Mouse (Mus musculus) lung, embryonic 15.5 days (tissue): ENCODE data around the gene Ntf5. TPM values are rescaled to one million over a fixed set of nuclear protein-coding genes. Genes with fewer than 3 reads are reported as not detected.

Source experiments
- microRNA-seq: library from miRNA; unstranded; fragments of <30 nt; microRNA quantifications from one replicate; pipeline ENCODE4, GENCODE M21; 2016
- polyA plus RNA-seq: library from polyadenylated mRNA; unstranded; fragments of >200 nt; fragmentation: Nextera tagmentation; extraction: Ambion mirVana; gene quantifications from 2 replicates; pipeline ENCODE4 v1.2.1, GENCODE M21; 2015

The Ntf5 gene
- polyA plus RNA-seq, 1 experiment from 2014 or later = 3.5 TPM

Small RNA genes within 50 kb of the gene (microRNA-seq; reads per million reads assigned to microRNA genes)
- not detected for gene Gm22133

Other genes with a start within 250 kb of the Ntf5 start
- gene Slc17a7, start 249.7 kb upstream of the Ntf5 start, polyA plus RNA-seq = 0.33 and 0.55 TPM in 2 replicates
- gene Gfy, start 234.1 kb upstream of the Ntf5 start, polyA plus RNA-seq = not detected in 2 replicates
- gene Pth2, start 232.7 kb upstream of the Ntf5 start, polyA plus RNA-seq = not detected in 2 replicates
- 0.75 and 1.1 TPM in 2 replicates for gene Ccdc155, start 208.8 kb upstream of the Ntf5 start, polyA plus RNA-seq
- 0.54 and 1.1 TPM in 2 replicates for gene Dkkl1, start 201.5 kb upstream of the Ntf5 start, polyA plus RNA-seq
- gene Tead2, start 197.9 kb upstream of the Ntf5 start, polyA plus RNA-seq = 180 and 183 TPM in 2 replicates
- 3.1 and 3.8 TPM in 2 replicates for gene Cd37, start 174.6 kb upstream of the Ntf5 start, polyA plus RNA-seq
- gene Slc6a16, start 172.6 kb upstream of the Ntf5 start, polyA plus RNA-seq = 0.16 TPM in 1 of 2 replicates, not detected in the other
- 0.09 TPM in 1 of 2 replicates, not detected in the other for gene Slc6a21, start 136.2 kb upstream of the Ntf5 start, polyA plus RNA-seq
- 19.1 and 20.0 TPM in 2 replicates for gene Trpm4, start 79.9 kb upstream of the Ntf5 start, polyA plus RNA-seq
- gene Hrc, start 78.4 kb upstream of the Ntf5 start, polyA plus RNA-seq = 1.7 and 2.3 TPM in 2 replicates
- 3.1 TPM in 2 replicates for gene Ppfia3, start 46.7 kb upstream of the Ntf5 start, polyA plus RNA-seq
- 0.60 and 0.92 TPM in 2 replicates for gene Lin7b, start 43.1 kb upstream of the Ntf5 start, polyA plus RNA-seq
- gene Snrnp70, start 18.0 kb upstream of the Ntf5 start, polyA plus RNA-seq = 224 and 229 TPM in 2 replicates
- gene Kcna7, start 8.0 kb upstream of the Ntf5 start, polyA plus RNA-seq = not detected in 2 replicates
- 0.25 and 0.70 TPM in 2 replicates for gene Lhb, start 7.1 kb downstream of the Ntf5 start, polyA plus RNA-seq
- gene Gys1, start 21.1 kb downstream of the Ntf5 start, polyA plus RNA-seq = 42.7 and 46.7 TPM in 2 replicates
- 161 and 173 TPM in 2 replicates for gene Ruvbl2, start 24.4 kb downstream of the Ntf5 start, polyA plus RNA-seq
- 5,197 and 5,279 TPM in 2 replicates for gene Ftl1, start 46.2 kb downstream of the Ntf5 start, polyA plus RNA-seq
- gene Bax, start 53.2 kb downstream of the Ntf5 start, polyA plus RNA-seq = 161 and 176 TPM in 2 replicates
- 0.33 and 0.74 TPM in 2 replicates for gene Tulp2, start 68.2 kb downstream of the Ntf5 start, polyA plus RNA-seq
- gene Gm45808, start 73.1 kb downstream of the Ntf5 start, polyA plus RNA-seq = not detected in 2 replicates
- gene Dhdh, start 75.1 kb downstream of the Ntf5 start, polyA plus RNA-seq = 2.8 and 3.4 TPM in 2 replicates
- 230 and 238 TPM in 2 replicates for gene Nucb1, start 96.7 kb downstream of the Ntf5 start, polyA plus RNA-seq
- 21.9 and 22.9 TPM in 2 replicates for gene Ppp1r15a, start 112.6 kb downstream of the Ntf5 start, polyA plus RNA-seq
- gene Plekha4, start 112.6 kb downstream of the Ntf5 start, polyA plus RNA-seq = 2.2 and 3.3 TPM in 2 replicates
- 1.5 and 1.7 TPM in 2 replicates for gene Hsd17b14, start 141.2 kb downstream of the Ntf5 start, polyA plus RNA-seq
- 57.7 and 62.5 TPM in 2 replicates for gene Bcat2, start 156.5 kb downstream of the Ntf5 start, polyA plus RNA-seq
- 0.42 TPM in 1 of 2 replicates, not detected in the other for gene Fgf21, start 201.8 kb downstream of the Ntf5 start, polyA plus RNA-seq
- gene Fut1, start 203.6 kb downstream of the Ntf5 start, polyA plus RNA-seq = 0.47 and 0.49 TPM in 2 replicates
- 0.15 and 0.29 TPM in 2 replicates for gene Izumo1, start 208.1 kb downstream of the Ntf5 start, polyA plus RNA-seq
- gene Rasip1, start 213.8 kb downstream of the Ntf5 start, polyA plus RNA-seq = 32.4 and 33.3 TPM in 2 replicates
- 7.7 and 9.5 TPM in 2 replicates for gene Mamstr, start 226.3 kb downstream of the Ntf5 start, polyA plus RNA-seq